Mouse (Mus musculus): Measurements from ENCODE around the gene Slf1. TPM values are rescaled to one million over a fixed set of nuclear protein-coding genes. Genes with fewer than 3 reads are reported as not detected.
A peak's percentile ranks its signal among the peaks of the same experiment; 100 is the strongest.

Slf1 gene
- polyA plus RNA-seq (2015; fragmentation: Nextera tagmentation; extraction: Ambion mirVana), result 10.5 and 12.4 TPM in 2 replicates

- peak within 1 kb of the TSS; percentile 95 for H3K4me3 ChIP-seq (ENCODE audit: low read depth, low read length)
- ATAC-seq (ENCODE audit: low read depth), result peak; percentile 94
- no peaks in the 10 kb centered on the region for H3K27me3 ChIP-seq (ENCODE audit: control insufficient read depth, insufficient read depth, low read depth, low read length)
- H3K4me2 ChIP-seq (ENCODE audit: low read depth, low read length), result peak within 1 kb of the TSS; percentile 71
- no peaks in the 10 kb centered on the region for H3K36me3 ChIP-seq (ENCODE audit: control insufficient read depth, insufficient read depth)
- under 1% methylated on average over 65 of the region's 65 CpGs for WGBS (ENCODE audit: insufficient replicate concordance)
- H3K4me1 ChIP-seq (ENCODE audit: control insufficient read depth, low read depth, low read length), result no peaks in the 10 kb centered on the region; the same call in 1 of the 2 replicates
- H3K27ac ChIP-seq (ENCODE audit: low read length), result peak within 1 kb of the TSS; percentile 80
- H3K9me3 ChIP-seq (replicated peaks; ENCODE audit: control insufficient read depth, low read length), result no peaks in the 10 kb centered on the region
- peak within 1 kb of the TSS; percentile 91 for H3K9ac ChIP-seq (ENCODE audit: low read depth, low read length)
Observed at GRCm38 (mm10) chr13:77134931-77135620, at the start of gene Slf1, which contains the start of gene 2210408I21Rik. Gene Slf1 (minus strand): TSS chr13:77135473. Gene 2210408I21Rik (plus strand): TSS chr13:77135540.

GRCm38 (mm10) chr13:77177931-77178330 lies 42.7 kb upstream of the Slf1 start:
- no peak overlapping the region for H3K9ac ChIP-seq (ENCODE audit: low read depth, low read length)
- no peaks in the 10 kb centered on the region for H3K36me3 ChIP-seq (ENCODE audit: control insufficient read depth, insufficient read depth)
- H3K27me3 ChIP-seq (ENCODE audit: control insufficient read depth, insufficient read depth, low read depth, low read length), result no peaks in the 10 kb centered on the region
- H3K4me2 ChIP-seq (ENCODE audit: low read depth, low read length), result no peak overlapping the region
- no peaks in the 10 kb centered on the region for H3K9me3 ChIP-seq (replicated peaks; ENCODE audit: control insufficient read depth, low read length)
- H3K27ac ChIP-seq (ENCODE audit: low read length), result no peak overlapping the region
- H3K4me1 ChIP-seq (ENCODE audit: control insufficient read depth, low read depth, low read length), result no peaks in the 10 kb centered on the region
- no peak overlapping the region for H3K4me3 ChIP-seq (ENCODE audit: low read depth, low read length)
- ATAC-seq (ENCODE audit: low read depth), result no peak

- ATAC-seq (ENCODE audit: low read depth), result no peak
- no peak overlapping the region for H3K4me3 ChIP-seq (ENCODE audit: low read depth, low read length)
- WGBS (ENCODE audit: insufficient replicate concordance), result 62% methylated on average over 2 of the region's 2 CpGs
Observed at GRCm38 (mm10) chr13:77140890-77141289, 5.6 kb upstream of the Slf1 start.

GRCm38 (mm10) chr13:77135621-77135981 lies 328 bp upstream of the Slf1 start:
- no peaks in the 10 kb centered on the region; the same call in 1 of the 2 replicates for H3K4me1 ChIP-seq (ENCODE audit: control insufficient read depth, low read depth, low read length)
- H3K27me3 ChIP-seq (ENCODE audit: control insufficient read depth, insufficient read depth, low read depth, low read length), result no peaks in the 10 kb centered on the region
- H3K4me3 ChIP-seq (ENCODE audit: low read depth, low read length), result peak overlapping the region; percentile 95
- peak overlapping the region; percentile 71 for H3K4me2 ChIP-seq (ENCODE audit: low read depth, low read length)
- H3K9ac ChIP-seq (ENCODE audit: low read depth, low read length), result peak overlapping the region; percentile 91
- peak; percentile 25 for ATAC-seq (ENCODE audit: low read depth)
- under 1% methylated on average over 11 of the region's 11 CpGs for WGBS (ENCODE audit: insufficient replicate concordance)
- H3K9me3 ChIP-seq (replicated peaks; ENCODE audit: control insufficient read depth, low read length), result no peaks in the 10 kb centered on the region
- 0 out of 2 replicates have a peak overlapping the region, but pooled peaks have one; percentile 19 for H3K27ac ChIP-seq (ENCODE audit: low read length)
- no peaks in the 10 kb centered on the region for H3K36me3 ChIP-seq (ENCODE audit: control insufficient read depth, insufficient read depth)

More at GRCm38 (mm10) chr13:77140890-77141289, 5.6 kb upstream of the Slf1 start:
- no peaks in the 10 kb centered on the region for H3K4me1 ChIP-seq (ENCODE audit: control insufficient read depth, low read depth, low read length)
- no peak overlapping the region for H3K9ac ChIP-seq (ENCODE audit: low read depth, low read length)
- no peak overlapping the region for H3K27ac ChIP-seq (ENCODE audit: low read length)
- no peaks in the 10 kb centered on the region for H3K27me3 ChIP-seq (ENCODE audit: control insufficient read depth, insufficient read depth, low read depth, low read length)
- H3K9me3 ChIP-seq (replicated peaks; ENCODE audit: control insufficient read depth, low read length), result no peaks in the 10 kb centered on the region
- H3K36me3 ChIP-seq (ENCODE audit: control insufficient read depth, insufficient read depth), result no peaks in the 10 kb centered on the region
- H3K4me2 ChIP-seq (ENCODE audit: low read depth, low read length), result no peak overlapping the region

- ATAC-seq (ENCODE audit: low read depth), result no peak
- 57% methylated on average over 2 of the region's 2 CpGs for WGBS (ENCODE audit: insufficient replicate concordance)
- H3K4me2 ChIP-seq (ENCODE audit: low read depth, low read length), result no peak overlapping the region
- no peaks in the 10 kb centered on the region for H3K27me3 ChIP-seq (ENCODE audit: control insufficient read depth, insufficient read depth, low read depth, low read length)
- H3K36me3 ChIP-seq (ENCODE audit: control insufficient read depth, insufficient read depth), result no peaks in the 10 kb centered on the region
- no peak overlapping the region for H3K27ac ChIP-seq (ENCODE audit: low read length)
- H3K4me3 ChIP-seq (ENCODE audit: low read depth, low read length), result no peak overlapping the region
- H3K9ac ChIP-seq (ENCODE audit: low read depth, low read length), result no peak overlapping the region
- no peaks in the 10 kb centered on the region for H3K9me3 ChIP-seq (replicated peaks; ENCODE audit: control insufficient read depth, low read length)
- no peaks in the 10 kb centered on the region; the same call in 1 of the 2 replicates for H3K4me1 ChIP-seq (ENCODE audit: control insufficient read depth, low read depth, low read length)
Observed at GRCm38 (mm10) chr13:77131132-77131531, 4.1 kb downstream of the Slf1 start.

GRCm38 (mm10) chr13:77128240-77128639 lies 7.0 kb downstream of the Slf1 start:
- Histone ChIP-seq H3K36me3 (ENCODE audit: control insufficient read depth, insufficient read depth) (no peaks in the 10 kb centered on the region), H3K4me2 (ENCODE audit: low read depth, low read length) (no peak overlapping the region), H3K9me3 (replicated peaks; ENCODE audit: control insufficient read depth, low read length) (no peaks in the 10 kb centered on the region), H3K4me1 (ENCODE audit: control insufficient read depth, low read depth, low read length) (no peaks in the 10 kb centered on the region; the same call in 1 of the 2 replicates), H3K4me3 (ENCODE audit: low read depth, low read length) (no peak overlapping the region), H3K27ac (ENCODE audit: low read length) (no peak overlapping the region), H3K9ac (ENCODE audit: low read depth, low read length) (no peak overlapping the region), H3K27me3 (ENCODE audit: control insufficient read depth, insufficient read depth, low read depth, low read length) (no peaks in the 10 kb centered on the region)
- no peak for ATAC-seq (ENCODE audit: low read depth)
- WGBS (ENCODE audit: insufficient replicate concordance), result 61% methylated on average over 2 of the region's 2 CpGs

GRCm38 (mm10) chr13:77125159-77125558 lies 10.1 kb downstream of the Slf1 start:
- 88% methylated on average over 3 of the region's 3 CpGs for WGBS (ENCODE audit: insufficient replicate concordance)
- no peak for ATAC-seq (ENCODE audit: low read depth)
- no peaks in the 10 kb centered on the region for H3K36me3 ChIP-seq (ENCODE audit: control insufficient read depth, insufficient read depth)

GRCm38 (mm10) chr13:77118695-77119094 lies 16.6 kb downstream of the Slf1 start:
- Histone ChIP-seq H3K4me3 (ENCODE audit: low read depth, low read length) (no peak overlapping the region), H3K9me3 (replicated peaks; ENCODE audit: control insufficient read depth, low read length) (no peaks in the 10 kb centered on the region), H3K27me3 (ENCODE audit: control insufficient read depth, insufficient read depth, low read depth, low read length) (no peaks in the 10 kb centered on the region), H3K4me2 (ENCODE audit: low read depth, low read length) (no peak overlapping the region), H3K4me1 (ENCODE audit: control insufficient read depth, low read depth, low read length) (no peaks in the 10 kb centered on the region), H3K27ac (ENCODE audit: low read length) (no peak overlapping the region), H3K36me3 (ENCODE audit: control insufficient read depth, insufficient read depth) (no peaks in the 10 kb centered on the region), H3K9ac (ENCODE audit: low read depth, low read length) (no peak overlapping the region)
- peak; percentile 79 for ATAC-seq (ENCODE audit: low read depth)
- WGBS (ENCODE audit: insufficient replicate concordance), result 58% methylated on average over 4 of the region's 4 CpGs

More at GRCm38 (mm10) chr13:77125159-77125558, 10.1 kb downstream of the Slf1 start:
- Histone ChIP-seq H3K9me3 (replicated peaks; ENCODE audit: control insufficient read depth, low read length) (no peaks in the 10 kb centered on the region), H3K9ac (ENCODE audit: low read depth, low read length) (no peak overlapping the region), H3K4me1 (ENCODE audit: control insufficient read depth, low read depth, low read length) (no peaks in the 10 kb centered on the region), H3K27ac (ENCODE audit: low read length) (no peak overlapping the region), H3K27me3 (ENCODE audit: control insufficient read depth, insufficient read depth, low read depth, low read length) (no peaks in the 10 kb centered on the region), H3K4me2 (ENCODE audit: low read depth, low read length) (no peak overlapping the region), H3K4me3 (ENCODE audit: low read depth, low read length) (no peak overlapping the region)

- H3K27me3 ChIP-seq (ENCODE audit: control insufficient read depth, insufficient read depth, low read depth, low read length), result no peaks in the 10 kb centered on the region
- no peak for ATAC-seq (ENCODE audit: low read depth)
- no peak overlapping the region for H3K27ac ChIP-seq (ENCODE audit: low read length)
- H3K9ac ChIP-seq (ENCODE audit: low read depth, low read length), result no peak overlapping the region
- H3K4me1 ChIP-seq (ENCODE audit: control insufficient read depth, low read depth, low read length), result no peaks in the 10 kb centered on the region
- H3K36me3 ChIP-seq (ENCODE audit: control insufficient read depth, insufficient read depth), result no peaks in the 10 kb centered on the region; the same call in 1 of the 2 replicates
- H3K4me3 ChIP-seq (ENCODE audit: low read depth, low read length), result no peak overlapping the region
- no peaks in the 10 kb centered on the region for H3K9me3 ChIP-seq (replicated peaks; ENCODE audit: control insufficient read depth, low read length)
- H3K4me2 ChIP-seq (ENCODE audit: low read depth, low read length), result no peak overlapping the region
Observed at GRCm38 (mm10) chr13:77107734-77108133, 27.5 kb downstream of the Slf1 start.
